Mouse (Mus musculus): ENCODE results near the gene Csf2ra.
"Not testable (repeated sequence)": the region's sequence is repeated elsewhere in the genome, so short reads cannot be mapped to it uniquely, and the experiment has no call there.

The Csf2ra gene

DNA sequence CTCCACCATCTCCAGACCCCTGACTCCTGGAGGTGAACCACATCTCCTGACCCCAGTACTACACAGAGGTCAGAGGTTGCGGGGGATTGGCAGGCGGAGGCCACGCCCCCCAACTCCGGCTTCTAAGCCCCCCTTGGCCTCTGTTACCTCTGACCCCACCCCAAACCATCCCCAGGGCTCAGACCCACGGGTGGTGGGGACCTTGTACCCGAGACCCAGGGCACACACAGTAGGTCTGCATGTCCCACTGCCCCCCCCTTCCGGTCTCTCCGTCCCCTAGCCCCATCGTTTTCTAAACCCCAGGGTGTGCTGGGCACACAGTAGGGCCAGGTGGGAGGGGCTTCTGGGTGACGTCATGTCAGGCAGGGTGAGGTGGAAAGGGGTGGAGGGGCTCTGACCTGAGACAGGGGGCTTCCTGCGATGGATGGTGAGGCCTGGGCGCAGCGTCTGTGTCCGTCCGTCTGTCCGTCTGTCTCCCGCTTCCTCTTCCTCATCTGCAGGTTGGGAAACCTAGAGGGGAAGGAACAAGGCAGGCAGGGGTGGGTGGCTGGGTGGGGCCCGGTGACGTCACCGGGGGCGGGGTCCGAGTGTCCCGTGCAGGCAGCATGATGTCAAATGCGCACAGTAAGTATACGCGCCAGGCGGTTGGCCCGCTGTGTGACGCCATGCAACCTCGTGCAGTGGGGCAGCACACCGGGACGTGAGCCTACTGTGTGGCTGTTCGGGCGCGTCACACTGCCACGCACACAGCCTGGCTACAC is at the start of gene Csf2ra:
TSS of gene Csf2ra (minus strand) at position 489 of the 761 bp plus-strand sequence.
- DNase-seq: peak; percentile 34

DNA sequence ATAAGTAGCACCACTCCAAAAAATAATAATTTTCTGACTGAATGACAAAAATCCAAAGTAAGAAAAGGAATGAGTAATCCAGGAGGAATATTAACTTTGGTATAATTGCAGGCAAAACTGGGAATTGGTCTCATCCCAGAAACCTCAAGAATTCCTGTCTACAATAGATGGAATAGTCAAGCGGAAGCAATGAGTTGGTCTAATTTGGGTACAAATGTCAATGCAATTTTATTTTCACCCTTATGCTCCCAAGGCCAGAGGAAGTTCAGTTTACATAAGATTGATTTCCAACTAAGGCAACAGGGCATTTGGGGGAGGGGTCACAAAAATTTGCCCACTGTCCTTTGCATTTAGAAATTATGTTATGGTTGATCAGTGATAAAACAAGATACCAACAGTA is 47.2 kb upstream of the Csf2ra start:
- DNase-seq: no peak

DNA sequence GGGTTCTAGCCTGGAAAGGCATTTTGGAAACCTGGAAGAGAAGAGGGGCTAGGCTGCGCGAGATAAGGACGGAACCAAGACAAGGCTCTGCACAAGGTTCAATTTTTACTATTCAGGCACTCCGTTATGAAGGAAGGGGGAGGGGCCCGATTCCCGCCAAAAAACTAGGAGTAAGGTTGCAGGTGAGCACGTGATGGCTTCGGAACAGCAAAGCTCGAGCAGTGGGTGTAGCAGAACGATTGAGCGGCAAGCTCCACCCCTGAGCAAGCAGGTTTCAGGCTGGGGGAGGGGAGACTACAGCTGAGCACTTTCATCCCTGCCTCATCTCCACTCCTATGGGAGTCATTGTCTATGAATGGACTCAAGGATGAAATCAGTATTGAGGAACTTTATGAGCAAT is 40.9 kb upstream of the Csf2ra start:
- DNase-seq: not testable (repeated sequence)

DNA sequence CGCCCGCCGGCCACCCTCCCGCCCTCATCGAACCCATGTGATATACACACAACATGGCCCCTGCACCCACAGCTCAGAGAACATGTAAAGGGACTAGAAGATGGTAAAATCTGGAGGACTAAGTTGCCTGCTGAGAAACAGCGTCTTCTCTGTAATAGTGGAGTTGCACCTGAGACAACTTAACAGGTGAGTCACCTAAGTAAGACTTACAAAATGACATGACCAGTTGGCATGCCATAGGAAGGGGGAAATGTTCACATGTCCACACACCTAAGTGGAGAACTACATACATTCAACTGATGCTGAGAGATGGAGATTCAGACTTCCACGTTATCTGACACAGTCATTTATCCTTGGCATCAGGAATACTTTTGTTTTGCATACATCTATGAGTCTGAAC is 38.9 kb upstream of the Csf2ra start:
- DNase-seq: no peak

DNA sequence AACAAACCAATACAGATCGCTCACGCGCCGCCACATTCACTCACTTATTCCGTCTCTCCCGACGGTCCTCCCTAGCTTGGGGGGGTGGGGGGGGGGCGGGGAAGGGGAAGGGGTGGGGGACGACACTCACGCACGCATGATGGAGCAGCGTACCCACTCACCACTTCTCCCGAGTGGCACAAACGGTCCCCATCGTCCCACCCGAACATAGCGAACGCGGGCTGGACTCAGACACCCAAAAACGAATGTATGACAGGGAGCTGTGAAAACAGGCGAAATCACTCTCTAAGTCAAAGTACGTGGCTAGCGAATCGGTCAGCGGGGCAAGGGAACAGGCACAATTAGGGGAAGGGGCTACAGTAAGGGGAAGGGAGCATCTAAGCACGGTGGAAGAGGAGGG is 38.4 kb upstream of the Csf2ra start:
- DNase-seq: peak; percentile 41

DNA sequence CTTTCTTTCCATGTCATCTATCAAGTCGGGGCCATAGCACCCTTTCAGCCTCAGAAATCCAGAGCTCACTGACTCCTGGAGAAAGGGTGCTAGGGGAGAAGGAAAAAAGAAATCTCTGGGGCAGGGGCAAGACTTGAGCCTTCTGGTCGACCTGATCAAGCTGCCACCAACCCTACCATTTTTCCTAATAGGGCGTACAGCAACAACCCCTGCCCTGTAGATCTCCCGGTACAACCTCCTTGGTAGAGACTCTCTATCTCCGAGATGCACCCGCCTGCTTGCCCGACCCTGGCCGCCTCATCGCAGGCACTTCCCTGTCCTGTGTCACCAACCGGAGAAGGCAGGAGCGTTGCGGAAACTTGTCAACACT is 38.0 kb upstream of the Csf2ra start:
- DNase-seq: peak; percentile 49

DNA sequence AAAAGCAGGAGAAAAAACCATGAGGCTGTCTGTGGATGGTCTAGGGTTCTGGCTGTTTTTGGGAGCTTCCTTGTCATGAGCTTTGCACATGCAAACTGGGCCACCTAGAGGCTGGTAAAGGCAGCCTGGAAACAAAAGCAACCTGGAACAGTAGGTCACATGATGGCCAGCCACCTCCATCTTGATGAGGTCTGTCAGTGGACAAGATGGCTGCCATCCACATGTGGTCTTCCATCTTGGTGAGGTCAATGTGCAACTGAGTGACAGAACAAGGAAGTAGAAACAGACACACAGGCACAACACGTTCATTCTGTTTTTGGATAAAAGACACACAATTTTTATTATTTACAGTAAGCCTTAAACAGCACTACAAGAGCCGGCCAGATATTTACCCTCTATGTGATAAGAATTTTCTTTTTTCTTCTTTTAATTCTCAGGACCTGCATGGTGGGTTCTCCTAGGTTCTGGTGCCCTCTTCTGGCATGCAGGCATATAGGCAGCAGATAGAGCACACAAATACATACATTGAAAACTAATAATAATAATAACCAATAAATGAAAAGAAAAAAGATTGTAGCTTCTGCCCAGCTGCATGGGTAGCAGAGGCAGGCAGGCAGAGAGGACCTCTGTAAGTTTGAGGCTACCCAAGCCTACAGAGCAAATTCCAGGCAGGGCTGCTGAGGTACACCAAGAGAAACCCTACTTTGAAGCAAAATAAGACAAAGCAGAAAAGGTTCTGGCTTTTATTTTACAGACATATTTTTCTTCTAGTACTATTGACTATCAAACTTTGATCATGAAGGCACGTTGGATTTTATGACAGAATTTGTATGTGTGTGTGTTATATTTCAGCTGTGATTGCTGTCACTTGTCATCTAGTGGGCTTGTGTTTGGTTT is 37.4 kb upstream of the Csf2ra start:
- peak; percentile 69 for DNase-seq

DNA sequence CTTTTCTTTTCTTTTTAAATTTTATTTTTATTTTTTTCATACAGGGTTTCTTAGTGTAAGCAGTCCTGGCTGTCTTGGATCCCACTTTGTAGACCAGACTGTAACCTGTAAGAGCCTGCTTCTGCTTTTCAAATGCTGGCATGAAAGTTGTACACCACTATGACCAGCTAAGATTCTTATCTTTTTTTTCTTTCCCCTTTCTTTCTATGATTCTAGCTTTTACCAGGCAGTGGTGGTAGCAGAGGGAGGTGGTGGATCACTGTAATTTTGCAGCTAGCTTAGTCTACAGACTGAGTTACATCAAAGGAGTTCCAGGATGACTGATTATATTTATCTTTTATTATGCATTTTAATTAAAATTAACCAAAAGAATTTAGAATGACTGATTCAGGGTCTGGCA is 36.7 kb upstream of the Csf2ra start:
- DNase-seq: no peak

DNA sequence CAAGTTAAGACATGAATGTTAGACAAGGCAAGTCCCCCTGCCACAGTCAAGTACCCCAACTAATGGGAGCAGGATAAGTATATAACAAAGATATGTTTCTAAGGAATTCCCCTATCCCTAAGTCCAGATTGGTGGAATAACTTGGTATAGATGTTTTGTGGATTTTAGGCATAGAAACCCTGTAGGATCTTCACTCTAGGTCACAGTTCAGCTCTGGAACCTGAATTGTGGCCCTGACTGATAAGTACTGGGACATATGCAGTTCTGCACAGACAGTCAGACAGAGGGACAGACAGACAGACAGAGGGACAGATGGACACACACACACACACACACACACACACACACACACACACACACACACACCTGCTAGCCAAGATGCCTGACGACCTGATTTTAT is 36.0 kb upstream of the Csf2ra start:
- DNase-seq: no peak

DNA sequence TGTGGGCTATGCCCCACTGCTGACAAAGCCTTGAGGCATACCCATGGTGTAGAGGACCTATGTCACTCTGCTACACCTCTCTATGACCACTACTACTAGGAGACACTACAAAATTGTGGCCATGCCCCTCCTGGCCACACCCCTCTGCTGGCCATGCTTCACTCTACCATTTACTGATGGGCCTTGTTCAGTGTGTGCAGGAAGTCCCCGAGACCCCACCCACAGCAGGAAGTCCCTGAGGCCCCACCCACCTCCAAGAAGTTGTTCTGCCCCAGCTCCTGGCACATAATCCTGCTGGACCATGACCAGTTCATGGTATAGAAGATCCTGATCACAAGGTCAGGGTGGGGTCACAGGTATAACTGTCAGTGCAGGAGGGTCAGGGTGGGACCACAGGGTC is 33.0 kb upstream of the Csf2ra start:
- DNase-seq: no peak

DNA sequence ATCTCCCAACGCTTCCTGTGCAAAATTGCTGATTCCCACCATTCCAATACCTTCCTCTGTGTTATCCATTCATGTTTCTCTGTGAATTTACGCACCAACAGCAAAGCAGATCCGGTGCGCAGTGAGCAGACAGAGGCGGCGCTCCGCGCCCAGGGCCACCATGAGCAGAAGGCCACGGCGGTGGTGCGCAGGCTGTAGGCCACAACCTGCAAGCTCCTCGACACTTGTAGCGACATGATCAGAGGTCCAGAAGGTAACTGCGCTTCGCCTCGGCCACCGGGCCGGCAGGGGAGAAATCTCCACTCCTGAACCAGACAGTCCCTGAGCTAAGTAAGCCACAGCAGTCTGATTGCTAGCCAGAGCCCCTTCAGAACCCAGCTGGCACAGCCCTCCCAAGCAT is 29.5 kb upstream of the Csf2ra start:
- no peak for DNase-seq

DNA sequence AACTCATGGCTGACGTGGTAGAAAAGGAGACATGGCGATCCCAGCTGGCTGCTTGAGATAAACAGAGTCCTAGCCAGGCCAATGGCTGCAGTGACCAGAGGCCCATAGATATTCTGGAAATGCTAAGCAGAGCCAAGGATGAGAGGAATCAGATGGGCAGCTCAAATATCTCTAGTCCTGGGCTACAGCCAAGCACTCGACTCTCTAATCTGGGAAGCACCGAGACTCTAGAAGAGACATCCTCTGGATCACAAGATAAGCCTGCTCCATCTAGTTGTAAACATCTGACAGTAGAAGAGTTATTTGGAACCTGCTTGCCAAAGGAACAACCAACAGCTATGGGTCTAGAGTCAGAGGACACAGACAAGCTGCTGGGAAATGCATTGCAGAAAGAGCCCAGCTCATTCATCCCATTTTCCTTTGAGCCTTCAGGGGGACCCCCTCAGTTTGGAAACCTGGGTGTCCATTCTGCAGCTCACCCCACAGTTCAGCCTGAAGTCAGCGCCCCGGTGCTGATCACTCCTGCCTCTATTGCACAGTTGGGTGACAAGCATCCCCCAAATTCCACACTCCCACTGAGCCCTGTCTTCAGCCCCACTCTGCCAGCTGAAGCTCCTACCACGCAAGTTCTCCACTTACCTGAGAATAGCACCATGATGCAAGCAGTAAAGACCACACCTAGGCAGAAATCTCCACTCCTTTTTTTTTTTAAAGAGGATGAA is 28.1 kb upstream of the Csf2ra start:
- DNase-seq: no peak

DNA sequence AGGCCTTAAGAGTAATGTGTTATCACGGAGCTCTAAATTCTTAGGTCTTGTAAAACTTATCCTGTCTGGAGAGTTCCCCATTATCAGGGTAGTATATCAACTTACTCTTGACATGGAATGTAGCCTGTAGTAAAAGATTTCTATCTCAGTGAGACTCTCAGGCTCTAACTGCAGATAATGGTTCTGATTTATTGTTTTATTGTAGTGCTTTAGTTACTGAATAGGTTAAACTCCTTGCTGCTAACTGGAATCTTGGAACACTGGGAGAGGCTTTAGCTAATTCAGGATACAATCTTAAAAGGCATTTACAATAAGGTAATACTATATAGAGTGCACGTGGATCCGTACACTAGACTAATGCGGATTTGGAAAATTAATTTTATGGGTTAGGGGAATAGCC is 19.1 kb upstream of the Csf2ra start:
- DNase-seq: not testable (repeated sequence)

DNA sequence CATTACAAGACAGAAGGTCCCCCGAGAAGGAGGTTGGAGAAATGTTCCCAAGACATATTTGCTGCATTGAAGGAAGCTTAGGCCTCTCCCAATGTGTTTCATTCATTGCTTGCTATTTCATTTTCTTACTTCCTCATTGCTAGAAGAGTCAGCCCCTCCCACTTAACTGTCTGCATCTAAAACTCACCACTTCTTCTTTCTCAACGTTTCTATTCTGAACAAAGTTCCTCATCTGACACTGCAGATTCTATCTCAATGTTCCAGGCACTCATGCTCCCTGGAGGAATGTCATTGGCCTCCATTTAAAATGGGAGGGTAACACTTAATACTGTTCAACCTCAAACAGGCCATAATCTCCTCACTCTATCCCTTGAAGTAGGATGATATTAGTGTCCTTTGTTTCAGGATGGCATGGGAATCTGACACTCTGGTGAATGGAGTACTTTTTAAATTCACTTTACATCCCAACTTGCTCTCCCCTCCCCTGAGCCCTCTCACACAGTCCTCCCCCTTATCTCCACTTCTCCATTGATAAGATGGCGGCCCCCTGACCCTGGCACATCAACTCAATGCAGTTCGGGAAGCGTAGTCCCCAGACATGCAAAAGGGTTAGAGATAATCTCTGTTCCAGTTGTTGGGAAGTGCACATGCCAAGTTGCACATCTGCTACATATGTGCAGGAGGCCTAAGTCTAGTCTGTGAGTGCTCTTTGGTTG is 16.6 kb upstream of the Csf2ra start:
- no peak for DNase-seq

DNA sequence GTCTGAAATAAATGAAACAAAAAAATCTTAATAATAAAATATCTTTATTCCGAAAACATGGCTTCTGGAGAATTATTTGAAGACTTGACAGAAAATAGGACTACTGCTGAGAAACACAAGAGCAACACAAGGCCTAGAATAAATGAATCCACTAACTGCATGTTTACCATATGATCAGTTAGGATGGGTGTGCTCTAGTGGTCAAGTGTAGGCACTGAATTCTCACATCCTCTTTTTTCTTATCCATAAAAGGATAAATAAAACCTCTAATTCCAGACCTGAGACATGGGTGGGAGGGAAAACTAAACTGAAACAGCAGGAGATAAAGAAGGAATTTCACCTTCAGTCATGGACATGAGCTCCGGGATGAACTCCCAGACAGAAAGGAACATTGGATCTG is 9.7 kb upstream of the Csf2ra start:
- no peak for DNase-seq

DNA sequence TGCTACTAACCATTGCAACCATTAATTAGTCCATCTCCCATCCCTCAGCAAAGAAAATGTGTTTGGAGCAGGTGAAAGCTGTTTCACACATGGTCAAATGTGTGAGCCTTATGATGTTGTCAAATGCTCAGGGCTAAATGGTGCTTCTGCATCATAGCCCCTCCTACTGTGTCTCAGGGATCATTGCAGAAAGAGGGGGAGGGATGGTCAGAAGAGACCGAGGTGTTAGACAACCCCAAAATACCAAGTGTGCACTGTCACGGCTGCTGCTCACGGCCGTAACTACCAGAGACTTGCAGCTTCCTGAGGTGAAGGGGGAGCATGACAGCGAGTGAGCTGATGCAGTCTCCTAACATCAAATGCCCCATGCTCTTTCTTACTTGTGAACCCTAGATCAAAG is 6.3 kb upstream of the Csf2ra start:
- no peak for DNase-seq

DNA sequence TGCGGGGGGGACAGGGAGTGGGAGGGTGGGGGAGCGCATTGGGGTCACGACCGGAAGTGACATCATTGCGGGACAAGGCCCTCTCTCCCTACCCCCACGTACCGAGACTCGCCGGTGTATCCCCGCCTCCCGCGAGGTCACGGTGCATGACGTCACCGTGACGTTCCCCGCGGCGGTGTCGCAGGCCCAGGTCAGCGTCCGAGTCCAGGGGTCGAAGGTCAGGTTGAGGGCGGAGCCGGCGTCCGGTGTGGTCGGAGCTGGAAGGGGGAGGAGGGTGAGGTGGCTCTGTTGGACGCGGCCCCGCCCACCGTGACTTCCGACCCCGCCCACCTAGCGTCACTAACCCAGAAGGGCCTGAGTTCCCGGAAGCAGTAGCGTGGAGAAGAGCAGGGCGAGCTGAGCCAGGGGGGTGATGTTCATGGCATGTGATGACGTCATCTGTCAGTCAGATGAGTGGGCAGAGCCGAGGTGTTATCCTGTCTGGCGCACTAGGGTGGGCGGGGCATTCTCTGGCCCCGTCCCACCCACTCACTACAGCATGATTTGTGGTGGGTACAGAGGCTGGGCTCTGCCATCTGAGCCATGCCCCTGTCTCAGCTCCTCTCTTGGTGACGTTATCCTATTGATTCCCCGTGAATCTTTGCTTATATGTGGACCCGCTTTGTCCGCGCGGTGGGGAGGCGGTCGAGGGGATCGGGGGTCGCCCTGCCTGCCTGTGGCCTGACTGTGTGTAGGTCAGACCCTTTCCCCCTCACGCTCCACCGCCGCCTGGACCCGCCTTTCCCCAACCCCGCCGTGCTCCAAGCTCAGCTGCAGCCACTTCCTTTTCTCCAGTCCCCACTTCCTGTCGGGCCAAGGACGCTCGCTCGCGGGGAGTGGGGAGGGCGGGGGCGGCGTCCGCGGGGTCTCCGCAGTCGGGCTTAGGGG is 1.0 kb downstream of the Csf2ra start:
- DNase-seq: peak; percentile 83

DNA sequence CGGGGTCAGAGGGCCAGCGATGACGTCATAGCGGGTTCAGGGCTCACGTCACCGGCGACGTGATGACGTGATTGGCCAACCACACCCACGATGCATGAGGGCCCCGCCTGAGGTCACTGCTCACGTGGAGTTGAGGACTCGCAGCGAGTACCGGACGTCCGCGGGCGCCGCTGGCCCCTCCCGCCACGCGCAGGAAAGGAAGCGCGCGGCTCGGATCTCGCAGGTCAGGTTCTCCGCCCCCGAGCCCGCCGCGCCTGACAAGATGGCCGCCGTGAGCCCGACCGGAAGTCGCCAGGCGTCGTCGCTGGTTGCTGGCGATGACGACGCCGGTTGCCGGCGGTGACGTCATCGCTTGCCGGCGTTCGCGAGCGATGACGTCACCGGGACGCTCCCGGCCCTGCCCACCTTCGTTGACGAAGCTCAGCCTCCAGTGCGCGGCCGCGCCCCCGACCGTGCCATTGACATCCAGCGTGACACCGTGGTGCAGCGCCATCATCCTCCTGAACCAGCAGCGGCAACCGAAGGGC is 1.8 kb downstream of the Csf2ra start:
- DNase-seq: peak; percentile 88

DNA sequence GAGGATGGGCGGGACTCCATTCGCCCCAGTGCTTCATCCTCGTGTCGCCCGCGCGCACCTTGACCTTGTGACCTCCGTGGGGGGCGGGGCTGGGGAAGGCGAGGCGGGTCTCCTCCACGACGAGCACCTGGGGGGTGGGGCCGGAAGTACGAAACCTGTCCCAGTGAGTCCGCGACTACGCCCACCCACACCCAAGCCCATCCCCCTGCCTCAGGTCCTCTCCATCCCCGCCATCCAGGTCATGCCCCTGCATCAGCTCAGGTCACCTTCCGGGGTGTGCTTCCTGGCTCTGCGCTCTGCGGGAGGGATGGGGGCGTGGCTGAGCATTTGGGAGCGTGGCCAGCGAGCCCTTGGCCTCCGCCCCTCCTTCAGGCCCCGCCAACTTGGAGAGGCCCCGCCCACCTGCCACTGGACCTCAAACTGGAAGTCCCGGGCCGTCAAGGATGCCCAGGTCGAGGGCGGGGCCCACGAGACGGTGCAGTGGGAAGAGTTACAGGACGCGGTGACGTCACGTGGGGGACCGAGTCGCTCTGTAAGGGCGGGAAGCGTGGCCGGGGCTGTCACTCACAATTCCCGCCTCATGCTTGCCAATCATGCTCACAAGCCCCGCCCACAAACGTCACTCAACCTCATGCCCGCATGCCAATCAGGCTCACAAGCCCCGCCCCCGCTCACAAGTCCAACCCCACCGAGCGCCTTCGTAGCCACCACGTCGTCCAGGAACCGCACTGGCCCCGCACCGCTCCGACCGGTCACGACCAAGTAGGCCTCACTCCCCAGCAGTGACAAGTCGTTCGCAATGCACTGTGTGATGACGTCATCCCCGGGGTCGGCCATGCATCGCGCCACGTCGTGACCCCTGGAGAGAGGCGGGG is 2.5 kb downstream of the Csf2ra start:
- peak; percentile 95 for DNase-seq
